Mouse (Mus musculus) neural tube, embryonic 12.5 days (tissue): Measurements from ENCODE around the gene Lnx1. TPM values are rescaled to one million over a fixed set of nuclear protein-coding genes. Genes with fewer than 3 reads are reported as not detected.

ENCODE experiments used
- ATAC-seq: fragments of 200-750 bp; cut with Nextera tagmentation; 2 replicates; pipeline ENCODE4 v1.8.0; 2017; ENCODE audit warnings: low read depth, mild to moderate bottlenecking, moderate TSS enrichment, moderate library complexity; ENCODE audit not compliant: low FRiP score
- H3K27ac ChIP-seq: fragments of 300-500 bp; sonication (generic); 2 replicates; pipeline ENCODE4 v1.5.1; 2016
- H3K27me3 ChIP-seq: fragments of 300-500 bp; sonication (generic); replicated peaks from 2 replicates; pipeline ENCODE4 v1.6.1; 2016; ENCODE audit warnings: mild to moderate bottlenecking
- H3K36me3 ChIP-seq: fragments of 300-500 bp; sonication (generic); 2 replicates; pipeline ENCODE4 v1.6.1; 2016; ENCODE audit warnings: mild to moderate bottlenecking
- H3K4me1 ChIP-seq: fragments of 300-500 bp; sonication (generic); 2 replicates; pipeline ENCODE4 v1.6.1; 2016
- H3K4me2 ChIP-seq: fragments of 300-500 bp; sonication (generic); replicated peaks from 2 replicates; pipeline ENCODE4 v1.6.1; 2016; ENCODE audit warnings: mild to moderate bottlenecking
- H3K4me3 ChIP-seq: fragments of 300-500 bp; sonication (generic); 2 replicates; pipeline ENCODE4 v1.5.1; 2016
- H3K9ac ChIP-seq: fragments of 300-500 bp; sonication (generic); 2 replicates; pipeline ENCODE4 v1.6.1; 2016; ENCODE audit warnings: mild to moderate bottlenecking
- H3K9me3 ChIP-seq: fragments of 300-500 bp; sonication (generic); 2 replicates; pipeline ENCODE4 v1.6.1; 2016; ENCODE audit warnings: mild to moderate bottlenecking
- WGBS: fragments of 180-500 bp; shearing (Covaris S2); methylation state at CpG from one replicate; pipeline ENCODE4 v1.1.7; 2016; 5-methylcytosine and 5-hydroxymethylcytosine counted together
- polyA plus RNA-seq: library from polyadenylated mRNA; unstranded; fragments of >200 nt; fragmentation: Nextera tagmentation; extraction: Ambion mirVana; gene quantifications from 2 replicates; pipeline ENCODE4 v1.2.1, GENCODE M21; 2016

Gene Lnx1
- polyA plus RNA-seq, 1 experiment from 2014 or later: 0.61 TPM

GRCm38 (mm10) chr5:74617816-74618572 is 84.7 kb downstream of the Lnx1 start:
- H3K27me3 ChIP-seq: no peaks in the 10 kb centered on the region
- no peak overlapping the region for H3K27ac ChIP-seq
- no peak overlapping the region for H3K4me3 ChIP-seq
- no peaks in the 10 kb centered on the region for H3K4me1 ChIP-seq
- H3K4me2 ChIP-seq: no peak overlapping the region
- no peaks in the 10 kb centered on the region for H3K9me3 ChIP-seq
- no peak for ATAC-seq
- 71% methylated on average over 13 of the region's 13 CpGs for WGBS
- no peaks in the 10 kb centered on the region for H3K36me3 ChIP-seq
- no peak overlapping the region for H3K9ac ChIP-seq

- Histone ChIP-seq H3K27me3 (no peaks in the 10 kb centered on the region), H3K27ac (no peak overlapping the region), H3K4me3 (no peak overlapping the region), H3K4me2 (no peak overlapping the region), H3K9ac (no peak overlapping the region), H3K36me3 (no peaks in the 10 kb centered on the region), H3K9me3 (no peaks in the 10 kb centered on the region), H3K4me1 (no peaks in the 10 kb centered on the region)
- 84% methylated on average over 18 of the region's 18 CpGs for WGBS
- no peak for ATAC-seq
Observed at GRCm38 (mm10) chr5:74613491-74614151, 89.1 kb downstream of the Lnx1 start.

GRCm38 (mm10) chr5:74612713-74613112 is 90.0 kb downstream of the Lnx1 start:
- H3K9me3 ChIP-seq: no peaks in the 10 kb centered on the region
- 90% methylated on average over 5 of the region's 5 CpGs for WGBS
- no peaks in the 10 kb centered on the region for H3K4me1 ChIP-seq
- no peaks in the 10 kb centered on the region for H3K36me3 ChIP-seq
- no peak for ATAC-seq
- no peak overlapping the region for H3K27ac ChIP-seq
- H3K4me3 ChIP-seq: no peak overlapping the region
- H3K9ac ChIP-seq: no peak overlapping the region
- H3K4me2 ChIP-seq: no peak overlapping the region
- no peaks in the 10 kb centered on the region for H3K27me3 ChIP-seq

- no peaks in the 10 kb centered on the region for H3K27me3 ChIP-seq
- no peaks in the 10 kb centered on the region for H3K9me3 ChIP-seq
- H3K36me3 ChIP-seq: no peaks in the 10 kb centered on the region
- H3K4me3 ChIP-seq: no peak overlapping the region
- no peak overlapping the region for H3K4me2 ChIP-seq
- 85% methylated on average over 10 of the region's 10 CpGs for WGBS
- H3K27ac ChIP-seq: no peak overlapping the region
- no peak for ATAC-seq
- H3K4me1 ChIP-seq: no peaks in the 10 kb centered on the region
- H3K9ac ChIP-seq: no peak overlapping the region
Observed at GRCm38 (mm10) chr5:74610511-74610910, 92.2 kb downstream of the Lnx1 start.

GRCm38 (mm10) chr5:74606213-74606612 is 96.5 kb downstream of the Lnx1 start:
- 81% methylated on average over 8 of the region's 8 CpGs for WGBS
- no peak overlapping the region for H3K4me3 ChIP-seq
- ATAC-seq: no peak

GRCm38 (mm10) chr5:74603306-74603705 is 99.4 kb downstream of the Lnx1 start:
- 85% methylated on average over 4 of the region's 4 CpGs for WGBS
- Histone ChIP-seq H3K4me2 (no peak overlapping the region), H3K9me3 (no peaks in the 10 kb centered on the region), H3K27me3 (no peaks in the 10 kb centered on the region), H3K9ac (no peak overlapping the region), H3K4me3 (no peak overlapping the region), H3K27ac (no peak overlapping the region), H3K4me1 (no peaks in the 10 kb centered on the region), H3K36me3 (peaks cover 8% of the 10 kb centered on the region; the same call in 1 of the 2 replicates)
- no peak for ATAC-seq

More at GRCm38 (mm10) chr5:74606213-74606612, 96.5 kb downstream of the Lnx1 start:
- H3K27me3 ChIP-seq: no peaks in the 10 kb centered on the region
- H3K9me3 ChIP-seq: no peaks in the 10 kb centered on the region
- H3K4me2 ChIP-seq: no peak overlapping the region
- H3K36me3 ChIP-seq: no peaks in the 10 kb centered on the region
- no peak overlapping the region for H3K27ac ChIP-seq
- H3K9ac ChIP-seq: no peak overlapping the region
- no peaks in the 10 kb centered on the region for H3K4me1 ChIP-seq

- Histone ChIP-seq H3K9me3 (no peaks in the 10 kb centered on the region), H3K4me1 (no peaks in the 10 kb centered on the region), H3K27ac (no peak overlapping the region), H3K9ac (no peak overlapping the region), H3K36me3 (peaks cover 15% of the 10 kb centered on the region; the same call in 1 of the 2 replicates), H3K4me3 (no peak overlapping the region), H3K4me2 (no peak overlapping the region), H3K27me3 (no peaks in the 10 kb centered on the region)
- WGBS: 87% methylated on average over 10 of the region's 10 CpGs
- no peak for ATAC-seq
Observed at GRCm38 (mm10) chr5:74602371-74602770, 100.3 kb downstream of the Lnx1 start.

- Histone ChIP-seq H3K4me1 (no peaks in the 10 kb centered on the region), H3K27me3 (no peaks in the 10 kb centered on the region), H3K36me3 (peaks cover 18% of the 10 kb centered on the region; the same call in 1 of the 2 replicates), H3K9me3 (no peaks in the 10 kb centered on the region), H3K4me3 (no peak overlapping the region), H3K27ac (no peak overlapping the region), H3K4me2 (no peak overlapping the region), H3K9ac (no peak overlapping the region)
- 77% methylated on average over 6 of the region's 6 CpGs for WGBS
- ATAC-seq: no peak
Observed at GRCm38 (mm10) chr5:74601965-74602364, 100.7 kb downstream of the Lnx1 start.

- ATAC-seq: no peak
- H3K36me3 ChIP-seq: peaks cover 22% of the 10 kb centered on the region; the same call in 1 of the 2 replicates
- H3K9ac ChIP-seq: no peak overlapping the region
- H3K4me3 ChIP-seq: no peak overlapping the region
- no peaks in the 10 kb centered on the region for H3K9me3 ChIP-seq
- WGBS: 90% methylated on average over 3 of the region's 3 CpGs
- no peaks in the 10 kb centered on the region for H3K4me1 ChIP-seq
- H3K27ac ChIP-seq: no peak overlapping the region
- H3K27me3 ChIP-seq: no peaks in the 10 kb centered on the region
- no peak overlapping the region for H3K4me2 ChIP-seq
Observed at GRCm38 (mm10) chr5:74601171-74601570, 101.5 kb downstream of the Lnx1 start.

- H3K4me3 ChIP-seq: no peak overlapping the region
- ATAC-seq: no peak
- 80% methylated on average over 5 of the region's 5 CpGs for WGBS
- no peak overlapping the region for H3K27ac ChIP-seq
- H3K4me1 ChIP-seq: no peaks in the 10 kb centered on the region
- no peak overlapping the region for H3K9ac ChIP-seq
- no peaks in the 10 kb centered on the region for H3K27me3 ChIP-seq
- peaks cover 27% of the 10 kb centered on the region; the same call in 1 of the 2 replicates for H3K36me3 ChIP-seq
- H3K4me2 ChIP-seq: no peak overlapping the region
- H3K9me3 ChIP-seq: no peaks in the 10 kb centered on the region
Observed at GRCm38 (mm10) chr5:74600010-74600409, 102.7 kb downstream of the Lnx1 start.

GRCm38 (mm10) chr5:74593147-74593546 is 109.6 kb downstream of the Lnx1 start:
- no peaks in the 10 kb centered on the region for H3K27me3 ChIP-seq
- no peak for ATAC-seq
- H3K4me1 ChIP-seq: no peaks in the 10 kb centered on the region
- H3K9me3 ChIP-seq: no peaks in the 10 kb centered on the region
- no peak overlapping the region for H3K27ac ChIP-seq
- no peak overlapping the region for H3K4me3 ChIP-seq
- H3K36me3 ChIP-seq: peaks cover 70% of the 10 kb centered on the region
- H3K9ac ChIP-seq: no peak overlapping the region
- 87% methylated on average over 8 of the region's 8 CpGs for WGBS
- no peak overlapping the region for H3K4me2 ChIP-seq

- Histone ChIP-seq H3K4me1 (no peaks in the 10 kb centered on the region), H3K36me3 (peaks cover 66% of the 10 kb centered on the region), H3K9ac (no peak overlapping the region), H3K4me3 (no peak overlapping the region), H3K27me3 (no peaks in the 10 kb centered on the region), H3K27ac (no peak overlapping the region), H3K4me2 (no peak overlapping the region), H3K9me3 (no peaks in the 10 kb centered on the region)
- WGBS: 96% methylated on average over 5 of the region's 5 CpGs
- ATAC-seq: no peak
Observed at GRCm38 (mm10) chr5:74591413-74591812, 111.3 kb downstream of the Lnx1 start.
